Mouse (Mus musculus) heart, embryonic 10.5 days (tissue): ENCODE measurements at regions not wholly inside any gene's neighbourhood (a gene's known extent, or its start where the extent isn't known, plus 50 kb on each side); places are given as distances from the start of the nearest gene placed in this dataset.
A peak's percentile ranks its signal among the peaks of the same experiment; 100 is the strongest.

Experiments used
- DNase-seq: peaks from one replicate; pipeline ENCODE4 v3.0.0-alpha.2; 2017; ENCODE audit warnings: low spot score
- H3K27ac ChIP-seq: fragments of 300-500 bp; sonication (generic); 2 replicates; pipeline ENCODE4 v1.5.1; 2016; ENCODE audit warnings: mild to moderate bottlenecking
- H3K27me3 ChIP-seq: fragments of 300-500 bp; sonication (generic); 2 replicates; pipeline ENCODE4 v1.6.1; 2016; ENCODE audit warnings: mild to moderate bottlenecking; ENCODE audit not compliant: poor library complexity, insufficient read depth, severe bottlenecking
- H3K36me3 ChIP-seq: fragments of 300-500 bp; sonication (generic); 2 replicates; pipeline ENCODE4 v1.6.1; 2016; ENCODE audit warnings: mild to moderate bottlenecking, moderate library complexity
- H3K4me1 ChIP-seq: fragments of 300-500 bp; sonication (generic); 2 replicates; pipeline ENCODE4 v1.6.1; 2016; ENCODE audit warnings: mild to moderate bottlenecking
- H3K4me3 ChIP-seq: fragments of 300-500 bp; sonication (generic); 2 replicates; pipeline ENCODE4 v1.5.1; 2016; ENCODE audit warnings: mild to moderate bottlenecking, moderate library complexity
- H3K9me3 ChIP-seq: fragments of 300-500 bp; sonication (generic); 2 replicates; pipeline ENCODE4 v1.6.1; 2016; ENCODE audit warnings: mild to moderate bottlenecking, moderate library complexity
- WGBS: fragments of 180-500 bp; shearing (Covaris S2); methylation state at CpG from one replicate; pipeline ENCODE4 v1.1.7; 2016; 5-methylcytosine and 5-hydroxymethylcytosine counted together

- DNase-seq = no peak
- H3K27ac ChIP-seq = no peak overlapping the region
- no peak overlapping the region for H3K4me3 ChIP-seq
- H3K36me3 ChIP-seq = no peaks in the 10 kb centered on the region
- H3K9me3 ChIP-seq = peaks cover 8% of the 10 kb centered on the region; the same call in 1 of the 2 replicates
- 92% methylated on average over 2 of the region's 2 CpGs for WGBS
- H3K27me3 ChIP-seq = no peaks in the 10 kb centered on the region
- no peaks in the 10 kb centered on the region for H3K4me1 ChIP-seq
Measured at GRCm38 (mm10) chr4:34105251-34105650, 55.3 kb upstream of the Spaca1 start.

DNA sequence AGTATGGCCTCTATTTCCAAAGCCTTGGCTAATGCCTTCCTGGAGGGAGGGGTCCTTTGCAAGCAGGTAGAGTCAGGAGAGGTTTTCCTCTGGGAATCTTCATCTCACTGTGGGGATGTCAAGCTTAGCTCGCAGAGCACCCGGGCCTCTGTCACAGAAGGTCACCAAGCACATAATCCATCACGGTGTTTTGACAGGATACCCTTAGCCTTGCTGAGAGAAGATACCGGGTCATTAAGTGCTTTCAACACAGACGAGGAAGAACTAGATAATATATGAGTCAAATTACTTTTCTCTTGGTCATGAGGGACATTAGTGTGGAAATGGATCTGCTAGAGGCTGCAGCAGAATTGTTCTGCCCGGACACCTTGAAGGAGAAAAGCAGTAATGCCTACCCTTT, 64.3 kb upstream of the Spaca1 start:
- 31% methylated on average over 6 of the region's 6 CpGs for WGBS
- DNase-seq = no peak
- H3K36me3 ChIP-seq = no peaks in the 10 kb centered on the region
- H3K9me3 ChIP-seq = no peaks in the 10 kb centered on the region
- H3K27me3 ChIP-seq = no peaks in the 10 kb centered on the region
- peaks cover 3% of the 10 kb centered on the region; the same call in 1 of the 2 replicates for H3K4me1 ChIP-seq
- no peak overlapping the region for H3K4me3 ChIP-seq
- H3K27ac ChIP-seq = no peak overlapping the region

DNA sequence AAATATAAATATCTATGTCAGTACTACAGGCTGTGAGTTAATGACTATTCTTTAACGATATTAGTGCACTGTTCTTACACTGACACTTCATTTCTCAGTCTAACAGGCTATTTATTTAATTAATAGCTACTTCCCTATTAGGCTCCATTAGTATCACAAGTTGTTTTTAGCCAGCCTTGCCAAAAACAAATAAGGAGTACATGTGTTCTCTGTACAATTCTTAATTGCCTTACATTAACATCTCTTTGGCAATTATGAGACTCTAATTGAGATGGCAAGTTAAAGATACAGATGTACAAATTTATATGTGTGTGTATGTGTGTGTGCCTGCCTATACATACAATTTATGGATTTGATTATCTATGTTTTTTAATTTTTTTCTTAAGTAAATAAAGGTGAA, 67.1 kb upstream of the Spaca1 start:
- no peak overlapping the region for H3K27ac ChIP-seq
- H3K9me3 ChIP-seq = no peaks in the 10 kb centered on the region
- H3K4me3 ChIP-seq = no peak overlapping the region
- H3K27me3 ChIP-seq = no peaks in the 10 kb centered on the region
- H3K36me3 ChIP-seq = no peaks in the 10 kb centered on the region
- no peak for DNase-seq
- H3K4me1 ChIP-seq = peaks cover 3% of the 10 kb centered on the region; the same call in 1 of the 2 replicates
- 70% methylated on average over 1 of the region's 1 CpGs for WGBS

DNA sequence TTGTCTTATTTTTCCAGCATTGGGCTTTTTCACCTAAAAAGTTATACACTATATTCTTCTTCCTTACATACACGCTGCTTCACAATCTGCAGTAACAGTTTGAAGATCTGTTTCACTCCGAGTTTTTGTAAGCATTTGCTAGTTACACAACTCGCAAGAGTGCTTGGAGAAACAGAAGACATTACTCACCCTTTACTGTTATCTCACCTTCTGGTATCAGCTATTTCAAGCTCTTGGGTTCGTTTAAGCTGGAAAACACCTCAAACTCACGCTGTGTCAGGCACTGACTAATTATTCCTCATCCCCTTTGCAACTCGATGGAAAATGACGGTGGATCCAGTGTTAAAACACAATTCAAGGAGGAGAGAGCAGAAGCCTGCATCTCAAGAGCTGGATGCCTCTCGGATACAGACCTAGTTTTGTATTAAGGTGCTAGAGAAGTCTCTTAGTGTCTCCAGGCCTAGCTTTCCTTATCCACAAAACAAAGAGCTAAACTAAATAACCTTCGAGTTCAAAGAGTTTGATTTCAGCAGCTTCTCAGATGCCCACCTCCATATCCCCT, 73.0 kb upstream of the Spaca1 start:
- peaks cover 3% of the 10 kb centered on the region; the same call in 1 of the 2 replicates for H3K4me1 ChIP-seq
- H3K9me3 ChIP-seq = no peaks in the 10 kb centered on the region
- H3K4me3 ChIP-seq = 0 out of 2 replicates have a peak overlapping the region, but pooled peaks have one; percentile 15
- H3K27ac ChIP-seq = no peak overlapping the region
- DNase-seq = no peak
- 35% methylated on average over 9 of the region's 9 CpGs for WGBS
- no peaks in the 10 kb centered on the region for H3K27me3 ChIP-seq
- H3K36me3 ChIP-seq = no peaks in the 10 kb centered on the region

DNA sequence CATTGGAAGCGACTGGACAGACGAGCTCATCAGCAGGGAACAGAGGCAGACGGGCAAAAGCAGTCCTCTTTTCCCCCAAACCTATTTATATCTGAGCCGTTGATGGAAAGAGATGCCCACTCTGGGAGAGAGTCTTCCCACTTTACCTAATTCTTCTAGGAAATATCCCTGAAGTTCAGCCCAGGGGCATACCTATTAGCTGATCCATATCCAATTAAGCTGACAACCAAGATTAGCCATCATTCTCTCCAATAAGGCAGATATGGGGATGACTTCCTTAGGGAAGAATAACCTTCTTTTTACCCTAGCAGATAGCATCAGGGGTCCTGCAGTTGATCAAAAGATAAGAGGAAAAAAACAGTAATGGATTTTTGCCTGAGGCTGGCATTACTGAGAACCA, 78.2 kb upstream of the Spaca1 start:
- H3K9me3 ChIP-seq = no peaks in the 10 kb centered on the region
- H3K27ac ChIP-seq = no peak overlapping the region
- H3K4me3 ChIP-seq = no peak overlapping the region
- H3K4me1 ChIP-seq = 0 out of 2 replicates have a peak, but pooled peaks cover 2% of the 10 kb centered on the region
- H3K27me3 ChIP-seq = no peaks in the 10 kb centered on the region
- H3K36me3 ChIP-seq = no peaks in the 10 kb centered on the region
- no peak for DNase-seq
- WGBS = 36% methylated on average over 4 of the region's 4 CpGs

DNA sequence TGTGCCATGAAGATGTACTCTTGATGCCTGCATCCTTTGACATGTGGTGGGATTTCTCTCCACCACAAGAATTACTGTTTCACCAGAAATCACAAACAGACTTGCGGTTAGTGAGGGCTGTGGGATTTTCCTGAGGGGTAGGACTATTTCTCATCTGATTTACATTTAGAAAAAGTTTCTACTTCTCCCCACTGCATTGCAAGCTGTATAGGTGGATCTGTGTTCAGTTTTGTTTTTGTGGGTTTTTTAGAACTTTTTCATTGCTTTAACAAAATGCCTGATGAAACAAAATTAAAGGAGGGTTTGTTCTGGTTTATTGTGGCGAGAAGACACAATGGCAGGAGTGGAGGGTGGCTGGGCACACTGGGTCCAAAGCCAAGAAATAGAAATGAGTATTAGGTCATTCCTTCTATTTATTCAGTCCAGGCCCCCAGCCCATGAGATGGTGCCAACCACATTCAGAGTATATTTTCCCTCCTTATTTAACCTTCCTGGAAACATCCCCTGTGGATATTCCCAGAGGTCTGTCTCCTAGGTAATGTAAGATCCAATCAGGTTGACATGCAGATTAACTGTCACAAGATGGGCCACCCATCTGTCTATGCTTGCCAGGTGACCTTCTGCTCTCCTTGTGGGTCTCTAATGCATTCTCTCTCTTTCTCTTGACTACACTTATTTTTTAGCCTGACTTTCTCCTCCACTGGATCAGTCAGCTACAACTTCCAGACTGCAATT, 96.3 kb upstream of the Spaca1 start:
- no peak overlapping the region for H3K27ac ChIP-seq
- no peak for DNase-seq
- no peaks in the 10 kb centered on the region for H3K4me1 ChIP-seq
- no peak overlapping the region for H3K4me3 ChIP-seq
- no peaks in the 10 kb centered on the region for H3K36me3 ChIP-seq
- H3K27me3 ChIP-seq = no peaks in the 10 kb centered on the region
- WGBS = 86% methylated on average over 2 of the region's 2 CpGs
- H3K9me3 ChIP-seq = no peaks in the 10 kb centered on the region

DNA sequence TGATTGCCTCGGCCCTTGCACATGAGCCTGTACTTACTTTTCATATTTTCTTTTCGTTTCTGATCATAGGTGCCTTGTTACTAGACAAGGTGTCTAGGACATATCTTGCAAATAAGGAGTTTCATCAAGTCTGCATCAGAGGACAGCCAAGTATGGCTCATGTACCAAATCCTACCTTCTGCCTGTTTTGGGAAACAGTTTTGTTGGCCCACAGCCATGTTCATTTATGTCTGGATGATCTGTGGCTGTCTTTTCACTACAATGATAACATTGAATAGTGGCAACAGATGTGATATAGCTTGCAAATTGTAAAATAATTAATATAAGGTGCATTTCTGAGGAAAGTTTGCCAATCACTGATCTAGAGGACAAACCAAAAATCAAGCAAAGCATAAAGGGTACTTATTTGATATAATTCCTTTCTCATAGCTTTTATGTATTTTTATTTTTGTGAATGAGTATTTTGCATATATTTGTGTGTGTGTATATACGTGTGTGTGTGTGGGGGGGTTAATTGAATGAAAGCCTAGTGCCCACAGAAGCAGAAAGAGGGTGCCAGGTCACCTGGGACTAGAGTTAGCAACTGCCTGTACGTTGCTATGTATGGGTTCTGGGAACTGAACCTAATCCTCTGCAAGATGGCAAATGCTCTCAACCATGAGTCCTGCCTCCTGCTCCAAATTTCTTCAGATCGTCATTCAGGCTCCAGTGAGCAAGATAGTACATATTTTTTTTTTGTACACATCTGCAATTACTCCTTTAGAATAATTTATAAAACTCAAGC, 99.2 kb upstream of the Spaca1 start:
- no peaks in the 10 kb centered on the region for H3K36me3 ChIP-seq
- H3K27me3 ChIP-seq = no peaks in the 10 kb centered on the region
- H3K4me3 ChIP-seq = no peak overlapping the region
- WGBS = 76% methylated on average over 5 of the region's 5 CpGs
- DNase-seq = no peak
- no peaks in the 10 kb centered on the region for H3K9me3 ChIP-seq
- no peaks in the 10 kb centered on the region for H3K4me1 ChIP-seq
- no peak overlapping the region for H3K27ac ChIP-seq

- DNase-seq = no peak
- Histone ChIP-seq H3K27me3 (no peaks in the 10 kb centered on the region), H3K9me3 (no peaks in the 10 kb centered on the region), H3K4me1 (no peaks in the 10 kb centered on the region), H3K27ac (no peak overlapping the region), H3K4me3 (no peak overlapping the region), H3K36me3 (no peaks in the 10 kb centered on the region)
- WGBS = 50% methylated on average over 10 of the region's 10 CpGs
Measured at GRCm38 (mm10) chr4:34151605-34152347, 101.8 kb upstream of the Spaca1 start.

DNA sequence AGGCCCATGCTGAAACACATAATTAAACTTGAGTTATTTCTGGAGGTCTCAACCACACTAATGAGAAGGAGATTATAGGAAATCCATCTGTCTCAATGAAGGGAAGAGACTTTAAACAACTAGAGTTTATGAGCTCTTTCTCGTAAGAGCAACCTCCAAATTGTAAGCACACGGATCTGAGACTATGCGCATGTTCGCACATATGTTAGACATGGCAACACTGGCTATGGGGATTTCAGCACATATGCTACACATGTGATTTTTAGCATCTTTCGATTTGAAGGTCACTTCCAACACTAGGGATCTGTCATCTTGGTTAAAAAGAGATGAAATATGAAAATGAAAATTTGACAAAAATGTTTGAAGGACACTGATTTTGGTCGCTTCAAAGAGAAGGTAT, 105.5 kb upstream of the Spaca1 start:
- 88% methylated on average over 6 of the region's 6 CpGs for WGBS
- Histone ChIP-seq H3K9me3 (no peaks in the 10 kb centered on the region), H3K4me1 (no peaks in the 10 kb centered on the region)

GRCm38 (mm10) chr4:34157818-34158511, 108.0 kb upstream of the Spaca1 start:
- Histone ChIP-seq H3K27ac (no peak overlapping the region), H3K36me3 (no peaks in the 10 kb centered on the region), H3K4me3 (no peak overlapping the region), H3K27me3 (no peaks in the 10 kb centered on the region), H3K4me1 (no peaks in the 10 kb centered on the region), H3K9me3 (no peaks in the 10 kb centered on the region)
- DNase-seq = no peak
- WGBS = 74% methylated on average over 6 of the region's 6 CpGs

More for the DNA sequence above, 105.5 kb upstream of the Spaca1 start:
- Histone ChIP-seq H3K27ac (no peak overlapping the region), H3K4me3 (no peak overlapping the region), H3K27me3 (no peaks in the 10 kb centered on the region), H3K36me3 (no peaks in the 10 kb centered on the region)
- DNase-seq = no peak

DNA sequence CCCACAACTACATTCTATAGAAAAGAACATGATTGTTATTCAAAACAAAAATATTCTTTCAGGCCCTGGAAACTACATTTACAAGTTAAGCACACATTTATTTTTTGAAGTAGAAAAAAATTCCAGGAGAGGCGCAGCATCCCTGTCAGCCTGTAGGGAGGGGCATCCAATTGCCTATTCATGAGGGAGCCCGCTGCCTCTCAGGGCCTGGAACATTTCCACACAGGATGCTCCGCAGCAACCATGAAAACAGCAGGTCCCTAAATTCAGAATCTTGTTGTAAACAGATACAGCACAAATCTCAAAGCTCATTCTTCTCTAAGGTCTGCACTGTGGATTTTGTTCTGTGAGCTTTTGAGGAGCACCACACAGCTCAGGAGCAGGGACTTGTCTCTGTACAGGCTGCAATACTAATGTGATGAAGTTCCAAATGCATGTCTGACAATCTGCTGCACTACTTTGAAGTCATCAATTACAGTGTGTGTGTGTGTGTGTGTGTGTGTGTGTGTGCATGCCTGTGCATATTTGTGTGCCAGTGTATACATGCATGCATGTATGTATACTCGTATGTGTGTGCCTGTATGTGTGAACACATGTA, 121.4 kb upstream of the Spaca1 start:
- Histone ChIP-seq H3K4me3 (no peak overlapping the region), H3K4me1 (no peaks in the 10 kb centered on the region), H3K9me3 (no peaks in the 10 kb centered on the region), H3K27ac (no peak overlapping the region), H3K27me3 (no peaks in the 10 kb centered on the region), H3K36me3 (no peaks in the 10 kb centered on the region)
- WGBS = 83% methylated on average over 4 of the region's 4 CpGs
- no peak for DNase-seq

DNA sequence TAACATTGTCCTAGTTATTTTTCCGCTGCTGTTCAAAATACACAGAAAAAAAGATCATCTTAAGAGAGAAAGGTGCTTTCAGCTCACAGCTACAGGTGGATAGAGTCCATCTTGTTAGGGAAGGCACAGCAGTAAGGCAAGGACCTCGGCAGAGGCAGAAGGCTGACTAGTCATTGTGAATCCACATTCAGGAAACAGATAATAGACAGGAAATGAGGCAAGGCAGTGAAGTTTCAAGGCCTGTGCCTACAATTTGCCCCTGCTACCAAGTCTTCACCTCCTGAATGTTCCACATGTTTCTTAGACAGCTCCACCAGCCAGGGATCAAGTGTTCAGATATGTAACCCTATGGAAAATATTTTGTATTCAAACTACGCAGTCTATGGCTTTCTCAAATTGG, 122.0 kb upstream of the Spaca1 start:
- Histone ChIP-seq H3K4me3 (no peak overlapping the region), H3K27me3 (no peaks in the 10 kb centered on the region), H3K36me3 (no peaks in the 10 kb centered on the region), H3K9me3 (no peaks in the 10 kb centered on the region), H3K27ac (no peak overlapping the region), H3K4me1 (no peaks in the 10 kb centered on the region)
- 71% methylated on average over 3 of the region's 3 CpGs for WGBS
- no peak for DNase-seq
